Mouse (Mus musculus) MEL (cell line): ENCODE measurements at regions not wholly inside any gene's neighbourhood (a gene's known extent, or its start where the extent isn't known, plus 50 kb on each side); places are given as distances from the start of the nearest gene placed in this dataset.
A peak's percentile ranks its signal among the peaks of the same experiment; 100 is the strongest.

ENCODE experiments used
- DNase-seq: peaks from one replicate; pipeline ENCODE4 v3.0.0; 2011; ENCODE audit warnings: low read depth, low spot score
- H3K27ac ChIP-seq: 2 replicates; pipeline ENCODE4 v1.5.1; 2012; ENCODE audit warnings: low read depth, mild to moderate bottlenecking, control low read depth, low read length, moderate library complexity; ENCODE audit not compliant: control insufficient read depth
- H3K27me3 ChIP-seq, 2 experiments: fragments of 150-350 bp in 1 of 2; sonication (generic) in 1 of 2; 2 replicates each; pipeline ENCODE4 v1.6.1; 2012; ENCODE audit warnings: low read length in 2 of 2, mild to moderate bottlenecking in 2 of 2, improper control_type of control experiment in 1 of 2, moderate library complexity in 1 of 2; ENCODE audit not compliant: insufficient read depth in 2 of 2, control insufficient read depth in 1 of 2
- H3K36me3 ChIP-seq, 2 experiments: 2 replicates each; pipeline ENCODE4 v1.6.1; 2012 to 2014; ENCODE audit warnings: low read length in 2 of 2, improper control_type of control experiment in 1 of 2, inconsistent platforms in 1 of 2, mild to moderate bottlenecking in 1 of 2; ENCODE audit not compliant: insufficient read depth in 2 of 2, control insufficient read depth in 1 of 2
- H3K4me1 ChIP-seq, 2 experiments: fragments of 150-350 bp in 1 of 2; sonication (generic) in 1 of 2; 2 replicates each; pipeline ENCODE4 v1.6.1; 2012; ENCODE audit warnings: low read length in 2 of 2, improper control_type of control experiment in 1 of 2, mild to moderate bottlenecking in 1 of 2; ENCODE audit not compliant: insufficient read depth in 2 of 2, control insufficient read depth in 1 of 2
- H3K4me3 ChIP-seq, 2 experiments: fragments of 150-350 bp in 1 of 2; sonication (generic) in 1 of 2; 2 replicates each; pipeline ENCODE4 v1.5.1; 2012; ENCODE audit warnings: low read depth in 2 of 2, low read length in 2 of 2, mild to moderate bottlenecking in 2 of 2, moderate library complexity in 2 of 2, control low read depth in 1 of 2, improper control_type of control experiment in 1 of 2; ENCODE audit not compliant: control insufficient read depth in 1 of 2, insufficient read depth in 1 of 2
- H3K79me2 ChIP-seq: 2 replicates; pipeline ENCODE4 v1.6.1; 2012; ENCODE audit warnings: mild to moderate bottlenecking, low read length, moderate library complexity; ENCODE audit not compliant: control insufficient read depth, poor library complexity, insufficient read depth
- H3K9ac ChIP-seq: 2 replicates; pipeline ENCODE4 v1.6.1; 2012; ENCODE audit warnings: low read depth, mild to moderate bottlenecking, control low read depth, low read length, moderate library complexity; ENCODE audit not compliant: control insufficient read depth, poor library complexity, severe bottlenecking
- H3K9me3 ChIP-seq: fragments of 150-350 bp; sonication (generic); replicated peaks from 2 replicates; pipeline ENCODE4 v1.6.1; 2012; ENCODE audit warnings: mild to moderate bottlenecking, low read length, improper control_type of control experiment, moderate library complexity; ENCODE audit not compliant: insufficient read depth
- CTCF ChIP-seq, 3 experiments: IDR thresholded peaks in 2 of 3; conservative IDR thresholded peaks in 1 of 3; 2 replicates each; pipeline ENCODE4 v1.5.1; 2011 to 2012; ENCODE audit warnings: low read length in 3 of 3, low read depth in 2 of 3, mild to moderate bottlenecking in 2 of 3, improper control_type of control experiment in 1 of 3, inconsistent platforms in 1 of 3, mixed read lengths in 1 of 3, moderate library complexity in 1 of 3; ENCODE audit not compliant: control insufficient read depth in 1 of 3, insufficient read depth in 1 of 3, poor library complexity in 1 of 3, severe bottlenecking in 1 of 3
- EP300 ChIP-seq, 2 experiments: IDR thresholded peaks; 2 replicates each; pipeline ENCODE4 v1.6.1; 2011; ENCODE audit warnings: improper control_type of control experiment in 2 of 2, low read length in 2 of 2, low read depth in 1 of 2, mild to moderate bottlenecking in 1 of 2
- ETS1 ChIP-seq: IDR thresholded peaks from 2 replicates; pipeline ENCODE4 v1.6.1; 2012; ENCODE audit warnings: low read depth, mild to moderate bottlenecking, inconsistent platforms, low read length, improper control_type of control experiment, moderate library complexity
- GATA1 ChIP-seq: IDR thresholded peaks from 2 replicates; pipeline ENCODE4 v1.6.1; 2011; ENCODE audit warnings: low read depth, low read length, improper control_type of control experiment
- HCFC1 ChIP-seq: IDR thresholded peaks from 2 replicates; pipeline ENCODE4 v1.6.1; 2012; ENCODE audit warnings: low read depth, mild to moderate bottlenecking, inconsistent platforms, low read length, improper control_type of control experiment, moderate library complexity
- RCOR1 ChIP-seq: IDR thresholded peaks from 2 replicates; pipeline ENCODE4 v1.6.1; 2012; ENCODE audit warnings: low read depth, mild to moderate bottlenecking, inconsistent platforms, low read length, improper control_type of control experiment
- SIN3A ChIP-seq: IDR thresholded peaks from 2 replicates; pipeline ENCODE4 v1.6.1; 2012; ENCODE audit warnings: low read length, improper control_type of control experiment, inconsistent platforms
- TAL1 ChIP-seq: IDR thresholded peaks from 2 replicates; pipeline ENCODE4 v1.6.1; 2012; ENCODE audit warnings: mild to moderate bottlenecking, inconsistent platforms, low read length, moderate library complexity, mixed read lengths
- TCF12 ChIP-seq: IDR thresholded peaks from 2 replicates; pipeline ENCODE4 v1.6.1; 2014; ENCODE audit warnings: low read depth, mild to moderate bottlenecking, inconsistent platforms, low read length, improper control_type of control experiment, moderate library complexity
- ZNF384 ChIP-seq: IDR thresholded peaks from 2 replicates; pipeline ENCODE4 v1.6.1; 2012; ENCODE audit warnings: low read depth, mild to moderate bottlenecking, inconsistent platforms, low read length, improper control_type of control experiment

- peak; percentile 31 for DNase-seq
- H3K9ac ChIP-seq = no peak overlapping the region
- peak overlapping the region; percentile 32; the same call in 1 of the 2 replicates for H3K27ac ChIP-seq
- no peak for TF ChIP-seq ZNF384
- peak in 1 of 2 experiments; percentile 27; a peak in 1 of 4 replicates for TF ChIP-seq EP300 (IDR thresholded peaks at IDR 0.05; ENCODE audit: low read depth in 1 of 2, low read length in 2 of 2)
- H3K4me3 ChIP-seq = no peak overlapping the region
- H3K9me3 ChIP-seq = no peaks in the 10 kb centered on the region
- H3K4me1 ChIP-seq = peaks cover 9 to 43% of the 10 kb centered on the region in 2 experiments
- no peaks in the 10 kb centered on the region for H3K79me2 ChIP-seq
- H3K36me3 ChIP-seq = peaks cover 0 to 45% of the 10 kb centered on the region in 2 experiments; a peak in 2 of 4 replicates
- no peaks in the 10 kb centered on the region for H3K27me3 ChIP-seq
Observed at GRCm38 (mm10) chr10:98745409-98745808, 168.8 kb upstream of the Atp2b1 start.

GRCm38 (mm10) chr10:98745861-98746260, 168.3 kb upstream of the Atp2b1 start:
- Histone ChIP-seq H3K36me3 (peaks cover 0 to 44% of the 10 kb centered on the region in 2 experiments; a peak in 2 of 4 replicates), H3K4me3 (no peak overlapping the region), H3K27me3 (no peaks in the 10 kb centered on the region), H3K9me3 (no peaks in the 10 kb centered on the region), H3K27ac (no peak overlapping the region), H3K79me2 (no peaks in the 10 kb centered on the region), H3K4me1 (peaks cover 9 to 40% of the 10 kb centered on the region in 2 experiments), H3K9ac (no peak overlapping the region)
- DNase-seq = no peak
- TF ChIP-seq RCOR1 (no peak), ZNF384 (peak; percentile 39; the same call in 1 of the 2 replicates)

GRCm38 (mm10) chr10:98748856-98749583, 165.2 kb upstream of the Atp2b1 start:
- Histone ChIP-seq H3K9ac (no peak overlapping the region), H3K27ac (no peak overlapping the region), H3K9me3 (no peaks in the 10 kb centered on the region), H3K27me3 (no peaks in the 10 kb centered on the region), H3K4me3 (no peak overlapping the region), H3K36me3 (peaks cover 0 to 25% of the 10 kb centered on the region in 2 experiments; a peak in 2 of 4 replicates), H3K4me1 (peaks cover 7 to 21% of the 10 kb centered on the region in 2 experiments), H3K79me2 (no peaks in the 10 kb centered on the region)
- DNase-seq = peak; percentile 57
- TF ChIP-seq HCFC1 (no peak), EP300 (IDR thresholded peaks at IDR 0.05; ENCODE audit: low read depth in 1 of 2, low read length in 2 of 2) (peak; percentile 28 to 57; a peak in 3 of 4 replicates), ETS1 (no peak), CTCF (IDR thresholded peaks at IDR 0.05 in 2 of 3, conservative IDR thresholded peaks at IDR 0.05 in 1 of 3; ENCODE audit: control insufficient read depth in 1 of 3, insufficient read depth in 1 of 3, low read depth in 2 of 3, low read length in 3 of 3, poor library complexity in 1 of 3, severe bottlenecking in 1 of 3) (no peak), SIN3A (peak; percentile 16; the same call in 1 of the 2 replicates), RCOR1 (0 out of 2 replicates have a peak, but pooled peaks have one; percentile 36), GATA1 (peak; percentile 31; the same call in 1 of the 2 replicates), TAL1 (0 out of 2 replicates have a peak, but pooled peaks have one; percentile 7), TCF12 (0 out of 2 replicates have a peak, but pooled peaks have one; percentile 22)
